Mouse (Mus musculus) heart, postnatal 36 days (tissue): Measurements from ENCODE around the gene BC067074. TPM values are rescaled to one million over a fixed set of nuclear protein-coding genes. Genes with fewer than 3 reads are reported as not detected.

Source experiments
- DNase-seq, 2 experiments: peaks; one replicate each; pipeline ENCODE4 v3.0.0; 2021 to 2022
- intact Hi-C: fragments of 180-260 bp; cut with DNase I; formaldehyde crosslinking; loops from one replicate; pipeline ENCODE4 v1.15.1; 2025
- total RNA-seq, 2 experiments: library from RNA; stranded (reverse); gene quantifications; 2 replicates each; pipeline ENCODE4 v1.2.3; 2021

Gene BC067074
- total RNA-seq, 2 experiments from 2014 or later = 1.7 to 2.4 TPM

DNA sequence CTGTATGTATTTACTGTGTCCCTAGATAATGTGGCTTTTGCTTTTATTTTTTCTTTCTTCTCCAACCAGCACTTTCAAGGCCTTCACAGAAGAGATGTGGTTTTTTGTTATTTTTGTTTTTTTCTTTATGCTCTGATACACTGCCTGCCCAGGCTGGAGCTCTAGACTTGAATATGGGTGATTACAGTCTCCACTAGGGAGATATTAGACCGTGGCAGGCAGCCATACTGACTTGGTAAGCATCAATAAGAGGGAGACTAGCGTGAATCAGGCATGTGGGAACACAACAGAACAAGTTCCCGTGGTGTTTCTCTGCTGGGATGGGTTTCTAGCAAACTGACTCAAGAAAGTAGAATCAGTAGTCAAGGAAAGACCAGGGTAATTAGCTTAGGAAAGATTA, 125.7 kb downstream of the BC067074 start:
- no peak for DNase-seq
- intact Hi-C loops = no loop called here

DNA sequence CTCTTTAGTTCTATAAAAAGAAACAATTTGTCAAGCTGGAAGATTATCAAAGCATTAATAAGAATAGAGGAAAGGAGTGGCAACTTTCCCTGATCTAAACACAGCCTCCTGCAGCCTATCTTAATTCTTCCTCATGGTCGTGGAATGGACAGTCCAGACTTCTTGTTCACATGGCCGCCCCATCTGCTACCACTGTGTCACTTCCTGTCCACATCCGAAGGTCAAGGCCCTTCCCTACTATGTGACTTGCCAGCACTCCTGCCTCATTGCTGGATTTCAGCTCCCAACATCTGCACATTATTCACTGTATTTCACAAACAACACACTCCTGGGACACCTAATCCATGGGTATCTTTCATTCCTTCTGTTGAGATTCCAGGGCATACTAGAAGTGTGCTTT, 128.5 kb downstream of the BC067074 start:
- intact Hi-C loops = no loop called here
- peak in 1 of 2 experiments; percentile 13 for DNase-seq

DNA sequence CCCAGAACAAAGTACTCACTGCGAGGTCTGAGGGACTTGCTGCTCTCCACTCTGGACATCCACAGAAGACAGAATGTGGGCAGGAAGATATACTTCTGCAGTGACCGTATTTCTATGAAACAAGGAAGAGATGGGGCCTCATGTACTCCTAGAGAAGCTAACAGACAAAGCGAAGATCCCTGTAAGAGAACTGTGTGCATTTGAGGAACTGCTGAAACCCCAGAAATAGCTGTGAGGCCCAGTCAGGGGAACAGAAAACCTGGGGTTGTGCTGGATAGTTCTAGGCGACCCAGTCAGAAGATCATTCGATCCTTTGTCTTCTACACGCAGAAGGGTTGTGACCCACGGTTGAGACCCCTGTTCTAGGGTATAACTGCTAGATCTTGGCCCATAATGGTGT, 130.9 kb downstream of the BC067074 start:
- intact Hi-C loops = no loop called here
- no peak for DNase-seq

DNA sequence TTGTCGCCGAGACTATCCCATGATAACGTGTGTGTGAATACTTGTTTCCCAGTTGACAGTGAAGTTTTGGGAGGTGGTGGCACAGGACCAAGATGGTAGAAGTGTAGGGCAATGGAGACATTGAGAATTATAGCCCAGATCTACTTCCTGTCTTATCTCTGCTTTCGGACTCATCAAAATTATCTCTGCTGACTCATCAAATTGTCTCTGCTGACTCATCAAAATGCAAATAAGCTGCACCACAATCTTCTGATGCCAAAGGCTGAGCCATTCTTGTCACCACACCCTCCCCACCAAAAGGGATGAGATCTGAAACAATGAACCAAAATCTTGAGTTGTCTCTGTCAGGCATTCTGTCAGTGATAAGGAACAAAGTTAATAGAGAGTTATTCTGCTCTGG, 132.9 kb downstream of the BC067074 start:
- no peak for DNase-seq
- intact Hi-C loops = loop anchor here (5.0 kb wide), 2 partner anchors 69 to 191 kb away; partner anchors contain the start of gene Snx18

Other genes starting within 250 kb of the BC067074 start
- 10 to 100 TPM; 34.5 to 37.7 TPM for gene Gpx8, start 246.7 kb upstream of the BC067074 start, total RNA-seq
- under 1 TPM in 1 of 2 experiments, not detected in 1; 0.51 TPM for gene Gzma, start 192.2 kb upstream of the BC067074 start, total RNA-seq
- gene Esm1, start 83.5 kb upstream of the BC067074 start, total RNA-seq = under 1 TPM; 0.28 to 0.51 TPM
- gene Gzmk, start 67.3 kb upstream of the BC067074 start, total RNA-seq = not detected